Mouse (Mus musculus) midbrain, embryonic 16.5 days (tissue): ENCODE measurements around the gene Ckap2l. TPM values are rescaled to one million over a fixed set of nuclear protein-coding genes. Genes with fewer than 3 reads are reported as not detected.

Experiments
- ATAC-seq: fragments of 200-750 bp; cut with Nextera tagmentation; 2 replicates; pipeline ENCODE4 v1.8.0; 2017; ENCODE audit warnings: moderate TSS enrichment
- H3K27ac ChIP-seq: fragments of 300-500 bp; sonication (generic); 2 replicates; pipeline ENCODE4 v1.5.1; 2014; ENCODE audit warnings: mild to moderate bottlenecking, low read length, mixed read lengths
- H3K27me3 ChIP-seq: fragments of 300-500 bp; sonication (generic); 2 replicates; pipeline ENCODE4 v1.6.1; 2014; ENCODE audit warnings: low read depth, low read length, mixed read lengths; ENCODE audit not compliant: control insufficient read depth, insufficient read depth
- H3K36me3 ChIP-seq: fragments of 300-500 bp; sonication (generic); 2 replicates; pipeline ENCODE4 v1.6.1; 2014; ENCODE audit warnings: mild to moderate bottlenecking, low read length, moderate library complexity, mixed read lengths; ENCODE audit not compliant: control insufficient read depth, insufficient read depth
- H3K4me1 ChIP-seq: fragments of 300-500 bp; sonication (generic); 2 replicates; pipeline ENCODE4 v1.6.1; 2014; ENCODE audit warnings: mild to moderate bottlenecking, low read length, mixed read lengths; ENCODE audit not compliant: control insufficient read depth, insufficient read depth
- H3K4me2 ChIP-seq: fragments of 300-500 bp; sonication (generic); 2 replicates; pipeline ENCODE4 v1.6.1; 2014; ENCODE audit warnings: mild to moderate bottlenecking, low read length, mixed read lengths
- H3K4me3 ChIP-seq: fragments of 300-500 bp; sonication (generic); 2 replicates; pipeline ENCODE4 v1.5.1; 2014; ENCODE audit warnings: low read depth, mild to moderate bottlenecking, low read length, moderate library complexity, mixed read lengths
- H3K9ac ChIP-seq: fragments of 300-500 bp; sonication (generic); 2 replicates; pipeline ENCODE4 v1.6.1; 2014; ENCODE audit warnings: low read depth, low read length, mixed read lengths
- H3K9me3 ChIP-seq: fragments of 300-500 bp; sonication (generic); replicated peaks from 2 replicates; pipeline ENCODE4 v1.6.1; 2014; ENCODE audit warnings: mild to moderate bottlenecking, low read length, mixed read lengths; ENCODE audit not compliant: control insufficient read depth, poor library complexity, severe bottlenecking
- WGBS: fragments of 180-500 bp; shearing (Covaris S2); extraction: QIAGEN DNeasy Blood & Tissue Kit; methylation state at CpG from one replicate; pipeline ENCODE4 v1.1.7; 2014; 5-methylcytosine and 5-hydroxymethylcytosine counted together
- polyA plus RNA-seq: library from polyadenylated mRNA; unstranded; fragments of >200 nt; fragmentation: Nextera tagmentation; extraction: Ambion mirVana; gene quantifications from 2 replicates; pipeline ENCODE4 v1.2.1, GENCODE M21; 2015

The Ckap2l gene
- polyA plus RNA-seq, 1 experiment from 2014 or later, result 6.5 TPM

DNA sequence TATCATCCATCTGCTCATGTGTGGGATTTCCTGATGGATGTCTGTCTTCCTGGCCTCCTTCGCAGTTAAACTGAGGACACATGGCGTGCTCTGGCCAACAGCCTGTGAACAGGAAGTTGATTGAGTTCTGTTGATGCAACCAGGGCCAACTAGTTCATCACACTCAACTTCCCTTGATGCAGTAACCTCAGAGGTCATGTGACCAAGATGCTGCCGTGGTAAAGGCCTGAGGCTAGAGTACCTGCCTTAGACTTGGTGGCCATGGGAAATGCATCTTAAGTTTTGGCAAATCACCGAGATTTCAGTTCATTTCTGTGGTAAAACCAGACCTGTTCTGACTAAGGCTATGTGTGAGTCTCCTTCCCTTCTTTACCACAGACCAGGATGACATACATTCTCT, 18.8 kb upstream of the Ckap2l start:
- ATAC-seq, result no peak
- H3K27ac ChIP-seq, result no peak overlapping the region
- no peaks in the 10 kb centered on the region for H3K27me3 ChIP-seq
- no peaks in the 10 kb centered on the region for H3K36me3 ChIP-seq
- WGBS, result 81% methylated on average over 4 of the region's 4 CpGs
- H3K4me1 ChIP-seq, result no peaks in the 10 kb centered on the region
- no peaks in the 10 kb centered on the region for H3K9me3 ChIP-seq
- no peak overlapping the region for H3K4me2 ChIP-seq
- H3K4me3 ChIP-seq, result no peak overlapping the region
- no peak overlapping the region for H3K9ac ChIP-seq

GRCm38 (mm10) chr2:129314880-129315279, 17.9 kb upstream of the Ckap2l start:
- Histone ChIP-seq H3K4me3 (no peak overlapping the region), H3K27me3 (no peaks in the 10 kb centered on the region), H3K9ac (no peak overlapping the region), H3K27ac (no peak overlapping the region), H3K4me1 (no peaks in the 10 kb centered on the region), H3K36me3 (no peaks in the 10 kb centered on the region), H3K9me3 (no peaks in the 10 kb centered on the region), H3K4me2 (no peak overlapping the region)
- 81% methylated on average over 6 of the region's 6 CpGs for WGBS
- ATAC-seq, result no peak

DNA sequence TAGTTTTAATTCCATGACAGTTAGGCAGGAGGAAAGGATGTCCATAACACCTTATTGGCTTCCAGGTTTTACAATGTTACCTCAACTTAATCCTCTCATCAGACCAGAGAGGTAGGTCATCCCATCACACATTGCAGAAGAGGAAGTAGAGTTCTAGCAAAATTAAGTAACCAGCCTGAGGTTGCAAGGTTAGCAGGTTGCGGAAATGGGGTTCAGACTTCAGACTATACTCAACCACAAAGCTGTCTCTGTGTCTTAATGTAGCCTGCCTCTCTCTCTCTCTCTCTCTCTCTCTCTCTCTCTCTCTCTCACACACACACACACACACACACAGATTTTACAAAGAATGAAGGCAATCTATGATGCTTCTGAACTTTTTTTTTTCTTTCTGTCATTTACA, 16.9 kb upstream of the Ckap2l start:
- no peak overlapping the region for H3K27ac ChIP-seq
- no peaks in the 10 kb centered on the region for H3K4me1 ChIP-seq
- ATAC-seq, result no peak
- H3K9ac ChIP-seq, result no peak overlapping the region
- no peak overlapping the region for H3K4me3 ChIP-seq
- no peaks in the 10 kb centered on the region for H3K27me3 ChIP-seq
- no peaks in the 10 kb centered on the region for H3K36me3 ChIP-seq
- 88% methylated on average over 1 of the region's 1 CpGs for WGBS
- no peak overlapping the region for H3K4me2 ChIP-seq
- no peaks in the 10 kb centered on the region for H3K9me3 ChIP-seq

DNA sequence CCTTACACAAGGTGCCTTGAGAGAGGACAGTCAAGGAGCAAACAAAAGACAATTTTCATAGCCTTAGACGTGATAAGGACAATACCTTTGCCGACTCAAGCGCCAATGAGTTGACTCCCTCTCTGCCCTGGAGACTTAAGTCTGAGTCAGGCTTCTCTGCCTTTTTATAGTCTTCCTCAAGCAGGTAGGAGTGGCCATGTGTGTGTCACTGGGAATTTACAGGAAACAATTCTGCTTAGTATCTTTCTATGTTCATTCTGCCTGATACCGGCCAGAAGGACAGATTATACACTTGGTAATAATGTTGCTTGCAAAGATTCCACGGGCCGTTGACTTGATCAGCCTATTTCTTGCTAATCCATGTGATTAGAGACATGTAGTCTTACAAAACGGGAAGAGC, 12.8 kb upstream of the Ckap2l start, which contains the start of gene Il1a:
Gene Il1a (minus strand): TSS at position 137 of the 400 bp plus-strand sequence.
- no peak within 1 kb of the TSS for H3K4me3 ChIP-seq
- no peaks in the 10 kb centered on the region for H3K27me3 ChIP-seq
- ATAC-seq, result no peak
- H3K27ac ChIP-seq, result no peak within 1 kb of the TSS
- no peaks in the 10 kb centered on the region for H3K4me1 ChIP-seq
- H3K9ac ChIP-seq, result no peak within 1 kb of the TSS
- no peak within 1 kb of the TSS for H3K4me2 ChIP-seq
- no peaks in the 10 kb centered on the region for H3K9me3 ChIP-seq
- WGBS, result 83% methylated on average over 7 of the region's 7 CpGs
- H3K36me3 ChIP-seq, result no peaks in the 10 kb centered on the region

DNA sequence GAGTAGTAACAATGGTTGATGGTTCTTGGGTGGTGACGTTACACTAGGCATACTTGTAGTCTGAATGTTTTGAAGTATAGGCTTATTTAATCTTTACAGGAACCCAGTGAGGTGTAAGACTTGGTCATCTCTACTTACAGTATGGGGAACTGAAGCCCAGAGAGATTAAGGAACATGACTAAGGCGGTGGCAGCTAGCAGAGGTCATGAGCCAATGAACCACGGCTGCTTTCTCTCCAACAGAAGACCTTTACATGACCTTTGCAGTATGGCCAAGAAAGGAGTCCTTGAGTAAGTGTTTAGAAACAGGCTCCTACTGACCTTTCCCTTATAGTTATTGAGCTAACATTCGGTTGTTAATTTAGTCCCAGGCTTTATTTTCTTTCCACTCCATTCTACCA, 9.0 kb upstream of the Ckap2l start:
- no peaks in the 10 kb centered on the region for H3K27me3 ChIP-seq
- no peaks in the 10 kb centered on the region for H3K9me3 ChIP-seq
- no peak overlapping the region for H3K4me2 ChIP-seq
- H3K27ac ChIP-seq, result no peak overlapping the region
- H3K4me1 ChIP-seq, result no peaks in the 10 kb centered on the region
- no peak for ATAC-seq
- no peaks in the 10 kb centered on the region for H3K36me3 ChIP-seq
- no peak overlapping the region for H3K4me3 ChIP-seq
- 70% methylated on average over 4 of the region's 4 CpGs for WGBS
- no peak overlapping the region for H3K9ac ChIP-seq

GRCm38 (mm10) chr2:129297589-129297982, 574 bp upstream of the Ckap2l start:
- Histone ChIP-seq H3K4me3 (peak overlapping the region; percentile 69), H3K36me3 (no peaks in the 10 kb centered on the region), H3K27ac (peak overlapping the region; percentile 99), H3K27me3 (no peaks in the 10 kb centered on the region), H3K4me1 (peaks cover 5% of the 10 kb centered on the region; the same call in 1 of the 2 replicates), H3K9ac (peak overlapping the region; percentile 91), H3K9me3 (no peaks in the 10 kb centered on the region), H3K4me2 (peak overlapping the region; percentile 71)
- 2% methylated on average over 10 of the region's 10 CpGs for WGBS
- ATAC-seq, result peak; percentile 71

- H3K36me3 ChIP-seq, result no peaks in the 10 kb centered on the region
- ATAC-seq, result no peak
- H3K4me3 ChIP-seq, result peak overlapping the region; percentile 69
- H3K4me2 ChIP-seq, result peak overlapping the region; percentile 84
- no peak overlapping the region for H3K27ac ChIP-seq
- H3K27me3 ChIP-seq, result no peaks in the 10 kb centered on the region
- no peak overlapping the region for H3K9ac ChIP-seq
- peaks cover 5% of the 10 kb centered on the region; the same call in 1 of the 2 replicates for H3K4me1 ChIP-seq
- WGBS, result 52% methylated on average over 5 of the region's 5 CpGs
- H3K9me3 ChIP-seq, result no peaks in the 10 kb centered on the region
These were observed 926 bp downstream of the Ckap2l start for GRCm38 (mm10) chr2:129296086-129296485.

- ATAC-seq, result no peak
- H3K9ac ChIP-seq, result no peak overlapping the region
- 89% methylated on average over 5 of the region's 5 CpGs for WGBS
These were observed 1.9 kb downstream of the Ckap2l start for GRCm38 (mm10) chr2:129295075-129295474.

GRCm38 (mm10) chr2:129273823-129274222, 23.2 kb downstream of the Ckap2l start:
- H3K4me2 ChIP-seq, result no peak overlapping the region
- H3K9me3 ChIP-seq, result no peaks in the 10 kb centered on the region
- H3K9ac ChIP-seq, result no peak overlapping the region
- no peaks in the 10 kb centered on the region for H3K4me1 ChIP-seq
- no peak for ATAC-seq
- no peaks in the 10 kb centered on the region for H3K27me3 ChIP-seq
- 94% methylated on average over 5 of the region's 5 CpGs for WGBS
- no peak overlapping the region for H3K4me3 ChIP-seq
- no peaks in the 10 kb centered on the region for H3K36me3 ChIP-seq
- no peak overlapping the region for H3K27ac ChIP-seq

More at GRCm38 (mm10) chr2:129295075-129295474, 1.9 kb downstream of the Ckap2l start:
- H3K4me3 ChIP-seq, result no peak overlapping the region
- no peak overlapping the region for H3K4me2 ChIP-seq
- no peaks in the 10 kb centered on the region for H3K27me3 ChIP-seq
- no peaks in the 10 kb centered on the region for H3K36me3 ChIP-seq
- H3K9me3 ChIP-seq, result no peaks in the 10 kb centered on the region
- H3K27ac ChIP-seq, result no peak overlapping the region
- peaks cover 5% of the 10 kb centered on the region; the same call in 1 of the 2 replicates for H3K4me1 ChIP-seq
